Mouse (Mus musculus): ENCODE data around the gene Vrk3. TPM values are rescaled to one million over a fixed set of nuclear protein-coding genes. Genes with fewer than 3 reads are reported as not detected.
"Not testable (repeated sequence)": the region's sequence is repeated elsewhere in the genome, so short reads cannot be mapped to it uniquely, and the experiment has no call there.

The Vrk3 gene
- 54.5 and 54.9 TPM in 2 replicates for polyA plus RNA-seq (2015; fragmentation: Nextera tagmentation; extraction: Ambion mirVana)

DNA sequence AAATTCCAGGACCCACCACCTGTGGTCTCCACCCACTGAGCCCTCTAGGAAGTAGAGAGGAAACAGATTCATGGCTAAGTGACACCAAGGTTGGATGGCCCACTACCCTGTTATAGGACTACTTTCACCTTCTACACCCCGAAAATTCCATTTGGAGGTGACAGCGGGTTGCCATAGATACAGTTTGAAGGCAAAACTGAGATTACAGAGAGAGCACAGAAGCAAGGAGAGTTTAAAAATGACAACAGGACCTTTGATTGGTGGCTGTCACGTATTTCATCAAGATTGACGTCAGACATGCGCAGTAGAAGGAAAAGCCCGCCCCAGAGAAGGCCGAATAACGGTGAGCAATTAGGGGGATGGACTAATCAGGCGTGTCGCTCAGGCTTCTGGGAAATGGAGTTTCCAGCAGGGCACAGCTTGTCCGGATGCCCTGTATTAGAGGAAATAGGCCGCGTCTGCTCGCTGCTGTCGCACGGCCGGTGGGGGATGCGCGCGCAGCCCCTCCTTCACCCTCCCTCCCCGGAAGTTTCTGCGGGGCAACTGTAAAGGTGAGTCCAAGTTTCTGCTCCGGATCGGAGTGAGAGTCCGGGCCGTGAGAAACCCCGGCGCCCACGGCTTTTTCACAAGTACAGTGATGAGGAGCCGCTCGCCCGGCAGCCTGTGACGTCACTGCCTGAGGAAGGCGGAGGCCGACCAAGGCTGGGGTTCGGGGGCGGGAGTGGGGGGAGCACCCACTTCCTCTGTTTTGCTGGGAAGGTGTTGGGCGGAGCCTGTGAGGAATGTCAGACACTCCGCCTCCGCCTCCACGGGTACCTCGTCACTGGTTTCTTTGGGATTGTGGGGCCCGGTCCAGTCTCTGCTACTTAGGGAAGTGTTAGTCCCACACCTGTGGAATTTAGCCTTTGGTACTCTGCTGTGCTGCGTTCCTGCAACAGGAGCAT lies at the start of gene Vrk3:
Gene Vrk3 (plus strand): TSS at position 313 of the 944 bp plus-strand sequence.
- H3K27ac ChIP-seq (ENCODE audit: low read length): peak within 1 kb of the TSS; percentile 95
- under 1% methylated on average over 44 of the region's 44 CpGs for WGBS
- no peaks in the 10 kb centered on the region for H3K27me3 ChIP-seq (ENCODE audit: insufficient read depth, low read length)
- H3K36me3 ChIP-seq (ENCODE audit: insufficient read depth, low read length): peaks cover 13% of the 10 kb centered on the region
- peaks cover 23% of the 10 kb centered on the region for H3K4me1 ChIP-seq (ENCODE audit: insufficient read depth, low read length)
- H3K4me3 ChIP-seq (ENCODE audit: low read length): peak within 1 kb of the TSS; percentile 75
- ATAC-seq (ENCODE audit: low FRiP score, low TSS enrichment): peak; percentile 98
- H3K9me3 ChIP-seq (ENCODE audit: low read length): no peaks in the 10 kb centered on the region
- H3K9ac ChIP-seq (replicated peaks; ENCODE audit: low read length): peak within 1 kb of the TSS; percentile 79
- peak within 1 kb of the TSS; percentile 76 for H3K4me2 ChIP-seq (replicated peaks; ENCODE audit: low read depth, low read length)

DNA sequence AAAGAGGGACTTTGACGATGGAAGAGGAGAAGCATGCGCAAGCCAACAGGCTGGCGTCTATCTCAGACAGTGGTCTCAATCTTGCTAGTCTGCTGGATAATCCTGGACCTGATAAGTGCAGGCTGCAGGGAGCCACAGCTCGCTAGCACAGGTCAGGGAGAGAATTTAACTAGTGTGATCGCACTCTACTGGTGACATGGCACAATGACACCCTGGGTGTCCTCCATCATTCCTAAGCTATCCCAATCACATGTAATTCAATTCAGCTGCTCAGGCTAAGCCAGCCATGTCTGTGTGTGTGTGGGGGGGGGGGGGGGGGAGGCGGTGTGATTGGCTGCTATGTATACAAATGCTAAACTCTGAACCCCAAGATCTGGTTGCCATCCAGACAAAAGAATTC lies 46.3 kb upstream of the Vrk3 start:
- Histone ChIP-seq H3K9me3 (ENCODE audit: low read length) (no peaks in the 10 kb centered on the region), H3K9ac (replicated peaks; ENCODE audit: low read length) (no peak overlapping the region), H3K27ac (ENCODE audit: low read length) (no peak overlapping the region), H3K4me3 (ENCODE audit: low read length) (no peak overlapping the region), H3K27me3 (ENCODE audit: insufficient read depth, low read length) (no peaks in the 10 kb centered on the region), H3K4me1 (ENCODE audit: insufficient read depth, low read length) (peaks cover 7% of the 10 kb centered on the region; the same call in 1 of the 2 replicates), H3K36me3 (ENCODE audit: insufficient read depth, low read length) (no peaks in the 10 kb centered on the region), H3K4me2 (replicated peaks; ENCODE audit: low read depth, low read length) (no peak overlapping the region)
- 11% methylated on average over 6 of the region's 6 CpGs for WGBS
- no peak for ATAC-seq (ENCODE audit: low FRiP score, low TSS enrichment)

DNA sequence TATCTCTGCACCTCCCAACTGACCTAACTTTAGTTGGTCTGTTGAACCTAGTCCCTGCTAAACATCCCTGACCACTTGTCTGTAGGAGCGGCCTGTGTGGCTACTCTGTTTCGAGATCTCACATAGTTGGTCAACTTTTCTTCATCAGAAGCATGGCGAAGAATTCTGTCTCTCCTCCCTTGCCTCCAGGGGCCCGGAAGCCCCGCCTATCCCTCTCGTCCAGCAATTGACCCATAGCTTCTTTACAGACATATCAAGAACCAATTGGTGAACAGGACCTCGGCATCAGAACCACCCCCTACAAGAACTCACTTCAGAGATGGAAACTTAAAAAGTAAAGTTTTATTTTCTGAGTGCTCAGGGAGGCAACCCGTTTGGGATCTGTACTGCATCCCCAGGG lies 45.2 kb upstream of the Vrk3 start:
- no peak overlapping the region for H3K27ac ChIP-seq (ENCODE audit: low read length)
- no peaks in the 10 kb centered on the region for H3K9me3 ChIP-seq (ENCODE audit: low read length)
- no peaks in the 10 kb centered on the region for H3K27me3 ChIP-seq (ENCODE audit: insufficient read depth, low read length)
- 74% methylated on average over 8 of the region's 8 CpGs for WGBS
- no peak overlapping the region for H3K4me3 ChIP-seq (ENCODE audit: low read length)
- no peaks in the 10 kb centered on the region for H3K4me1 ChIP-seq (ENCODE audit: insufficient read depth, low read length)
- H3K4me2 ChIP-seq (replicated peaks; ENCODE audit: low read depth, low read length): no peak overlapping the region
- no peak for ATAC-seq (ENCODE audit: low FRiP score, low TSS enrichment)
- no peak overlapping the region for H3K9ac ChIP-seq (replicated peaks; ENCODE audit: low read length)
- no peaks in the 10 kb centered on the region for H3K36me3 ChIP-seq (ENCODE audit: insufficient read depth, low read length)

DNA sequence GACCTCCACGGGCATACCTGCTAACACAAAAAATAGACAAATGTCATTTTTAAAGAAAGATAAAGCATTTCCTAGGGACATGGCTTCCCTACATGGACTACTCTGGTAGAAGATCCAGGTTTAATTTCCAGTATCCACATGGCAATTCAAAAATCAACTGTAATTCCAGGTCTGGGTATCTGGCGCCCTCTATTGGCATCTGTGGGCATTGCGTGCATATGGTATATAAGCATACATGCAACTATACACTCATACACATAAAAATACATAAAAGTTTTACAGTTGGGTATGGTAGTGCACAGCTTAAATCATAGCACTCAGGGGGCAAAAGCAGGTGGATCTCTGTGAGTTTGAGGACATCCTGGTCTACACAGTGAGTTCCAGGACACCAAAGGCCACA lies 43.9 kb upstream of the Vrk3 start:
- Histone ChIP-seq H3K9ac (replicated peaks; ENCODE audit: low read length) (no peak overlapping the region), H3K36me3 (ENCODE audit: insufficient read depth, low read length) (no peaks in the 10 kb centered on the region), H3K4me1 (ENCODE audit: insufficient read depth, low read length) (no peaks in the 10 kb centered on the region), H3K4me3 (ENCODE audit: low read length) (no peak overlapping the region), H3K4me2 (replicated peaks; ENCODE audit: low read depth, low read length) (no peak overlapping the region), H3K27ac (ENCODE audit: low read length) (no peak overlapping the region), H3K9me3 (ENCODE audit: low read length) (no peaks in the 10 kb centered on the region), H3K27me3 (ENCODE audit: insufficient read depth, low read length) (no peaks in the 10 kb centered on the region)
- 63% methylated on average over 3 of the region's 3 CpGs for WGBS
- no peak for ATAC-seq (ENCODE audit: low FRiP score, low TSS enrichment)

DNA sequence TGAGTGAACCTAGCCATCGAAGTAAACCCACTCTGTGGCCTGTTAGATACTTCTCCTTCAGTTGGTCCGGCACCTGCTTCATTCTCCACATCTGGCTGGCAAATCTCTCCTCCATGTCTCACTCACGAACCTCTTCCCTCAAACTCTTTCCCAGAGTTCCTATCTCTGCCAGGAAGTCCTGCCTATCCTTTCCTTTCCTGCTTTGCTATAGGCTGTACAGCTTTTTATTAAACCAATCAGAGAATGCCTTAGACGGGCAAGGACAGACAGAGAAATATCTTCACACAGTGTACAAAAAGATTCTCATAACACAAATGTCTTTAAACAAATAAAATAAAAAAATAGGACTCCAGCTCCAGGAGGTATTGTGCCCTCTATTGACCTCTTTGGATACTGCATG lies 43.1 kb upstream of the Vrk3 start:
- no peak overlapping the region for H3K27ac ChIP-seq (ENCODE audit: low read length)
- no peaks in the 10 kb centered on the region for H3K36me3 ChIP-seq (ENCODE audit: insufficient read depth, low read length)
- no peak overlapping the region for H3K4me2 ChIP-seq (replicated peaks; ENCODE audit: low read depth, low read length)
- no peaks in the 10 kb centered on the region for H3K4me1 ChIP-seq (ENCODE audit: insufficient read depth, low read length)
- no peak for ATAC-seq (ENCODE audit: low FRiP score, low TSS enrichment)
- H3K27me3 ChIP-seq (ENCODE audit: insufficient read depth, low read length): no peaks in the 10 kb centered on the region
- no peak overlapping the region for H3K9ac ChIP-seq (replicated peaks; ENCODE audit: low read length)
- H3K4me3 ChIP-seq (ENCODE audit: low read length): no peak overlapping the region
- no peaks in the 10 kb centered on the region for H3K9me3 ChIP-seq (ENCODE audit: low read length)
- 88% methylated on average over 4 of the region's 4 CpGs for WGBS

DNA sequence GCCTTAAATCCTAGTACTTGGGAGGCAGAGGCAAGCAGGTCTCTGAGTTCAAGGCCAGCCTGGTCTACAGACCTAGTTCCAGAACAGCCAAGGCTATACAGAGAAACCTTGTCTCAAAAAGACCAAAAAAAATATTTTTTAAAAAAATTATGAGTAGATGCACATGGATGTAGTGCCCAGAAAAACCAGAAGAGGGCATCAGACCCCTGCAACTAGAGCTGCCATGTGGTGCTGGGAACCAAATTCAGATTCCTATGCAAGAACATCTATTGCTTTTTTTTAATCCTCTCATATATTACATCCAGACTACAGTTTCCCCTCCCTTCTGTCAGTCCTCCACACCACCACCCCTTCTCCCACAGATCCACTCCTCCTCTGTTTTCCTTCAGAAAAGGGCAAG lies 41.9 kb upstream of the Vrk3 start:
- Histone ChIP-seq H3K9ac (replicated peaks; ENCODE audit: low read length) (no peak overlapping the region), H3K4me1 (ENCODE audit: insufficient read depth, low read length) (no peaks in the 10 kb centered on the region), H3K9me3 (ENCODE audit: low read length) (no peaks in the 10 kb centered on the region), H3K36me3 (ENCODE audit: insufficient read depth, low read length) (no peaks in the 10 kb centered on the region), H3K4me3 (ENCODE audit: low read length) (no peak overlapping the region), H3K27ac (ENCODE audit: low read length) (no peak overlapping the region), H3K4me2 (replicated peaks; ENCODE audit: low read depth, low read length) (no peak overlapping the region), H3K27me3 (ENCODE audit: insufficient read depth, low read length) (no peaks in the 10 kb centered on the region)
- no peak for ATAC-seq (ENCODE audit: low FRiP score, low TSS enrichment)

DNA sequence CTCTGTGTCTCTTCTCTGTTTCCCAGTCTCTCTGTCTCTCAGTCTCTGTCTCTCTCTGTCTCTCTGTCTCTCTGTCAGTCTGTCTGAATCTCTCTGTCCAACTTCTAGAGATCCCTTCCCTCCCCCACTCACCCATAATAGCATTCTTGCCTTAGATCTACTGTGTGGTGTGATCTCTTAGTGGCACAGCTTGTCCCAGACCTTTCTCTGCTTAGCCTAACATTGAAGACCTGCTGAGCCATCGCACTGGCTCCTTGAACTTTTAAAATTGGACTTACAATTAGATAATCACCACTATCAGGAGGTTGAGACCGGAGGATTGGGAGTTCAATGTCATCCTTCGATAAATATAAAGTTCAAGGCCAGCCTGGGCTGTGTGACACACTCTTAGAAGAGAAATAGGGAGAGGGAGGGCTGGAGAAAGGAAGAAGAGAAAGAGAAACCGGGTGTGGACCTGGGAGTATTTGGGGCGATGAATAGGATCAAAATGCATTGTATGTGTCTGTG lies 41.0 kb upstream of the Vrk3 start:
- Histone ChIP-seq H3K36me3 (ENCODE audit: insufficient read depth, low read length) (no peaks in the 10 kb centered on the region), H3K4me3 (ENCODE audit: low read length) (no peak overlapping the region), H3K4me2 (replicated peaks; ENCODE audit: low read depth, low read length) (no peak overlapping the region), H3K27me3 (ENCODE audit: insufficient read depth, low read length) (no peaks in the 10 kb centered on the region), H3K9me3 (ENCODE audit: low read length) (no peaks in the 10 kb centered on the region), H3K27ac (ENCODE audit: low read length) (no peak overlapping the region), H3K4me1 (ENCODE audit: insufficient read depth, low read length) (no peaks in the 10 kb centered on the region), H3K9ac (replicated peaks; ENCODE audit: low read length) (no peak overlapping the region)
- WGBS: 94% methylated on average over 5 of the region's 5 CpGs
- ATAC-seq (ENCODE audit: low FRiP score, low TSS enrichment): no peak

DNA sequence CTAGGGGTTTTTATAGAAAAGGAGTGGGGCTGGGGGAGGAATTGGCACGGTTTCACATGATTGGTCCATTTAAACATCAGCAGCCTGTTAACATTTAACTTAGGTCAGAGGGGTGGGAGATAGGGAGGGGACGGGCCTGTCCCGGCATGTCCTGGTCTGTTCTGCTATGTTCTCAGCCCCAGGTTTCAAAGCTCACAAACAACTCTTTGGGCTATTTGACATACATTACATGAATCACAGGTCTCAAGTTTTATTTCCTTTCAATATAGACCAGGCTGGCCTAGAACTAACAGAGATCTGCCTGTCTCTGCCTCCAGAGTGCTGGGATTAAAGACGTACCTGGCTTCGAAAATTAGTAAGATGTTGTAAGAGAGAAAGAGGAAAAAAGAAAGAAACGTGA lies 40.1 kb upstream of the Vrk3 start:
- not testable (repeated sequence) for H3K4me3 ChIP-seq (ENCODE audit: low read length); ATAC-seq (ENCODE audit: low FRiP score, low TSS enrichment); H3K4me2 ChIP-seq (replicated peaks; ENCODE audit: low read depth, low read length); H3K9ac ChIP-seq (replicated peaks; ENCODE audit: low read length); H3K36me3 ChIP-seq (ENCODE audit: insufficient read depth, low read length); H3K27me3 ChIP-seq (ENCODE audit: insufficient read depth, low read length); H3K9me3 ChIP-seq (ENCODE audit: low read length); H3K4me1 ChIP-seq (ENCODE audit: insufficient read depth, low read length); H3K27ac ChIP-seq (ENCODE audit: low read length)
- 93% methylated on average over 5 of the region's 6 CpGs for WGBS

DNA sequence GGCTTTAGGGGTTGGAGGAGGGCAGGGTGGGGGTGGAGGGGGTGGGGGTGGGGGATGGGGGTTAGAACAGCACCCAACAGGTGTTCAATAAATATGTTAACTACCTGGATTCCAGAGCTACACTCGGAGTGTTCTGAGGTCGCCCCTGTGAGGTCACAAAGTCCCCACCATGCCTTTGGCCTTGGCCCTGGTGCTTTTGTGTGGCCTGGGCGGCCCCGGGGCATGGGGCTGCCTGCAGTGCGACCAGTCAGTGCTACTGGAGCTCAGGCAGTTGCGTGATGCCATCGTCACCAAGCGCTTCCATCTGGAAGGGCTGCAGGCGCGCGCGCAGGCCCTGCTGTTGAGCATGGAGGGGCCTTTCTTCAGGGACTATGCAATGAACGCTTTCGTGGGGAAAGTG lies 39.6 kb upstream of the Vrk3 start, which contains the start of gene Izumo2:
Gene Izumo2 (plus strand): TSS at position 169 of the 400 bp plus-strand sequence.
- H3K36me3 ChIP-seq (ENCODE audit: insufficient read depth, low read length): no peaks in the 10 kb centered on the region
- H3K4me2 ChIP-seq (replicated peaks; ENCODE audit: low read depth, low read length): no peak within 1 kb of the TSS
- 73% methylated on average over 14 of the region's 14 CpGs for WGBS
- no peaks in the 10 kb centered on the region for H3K4me1 ChIP-seq (ENCODE audit: insufficient read depth, low read length)
- H3K27ac ChIP-seq (ENCODE audit: low read length): no peak within 1 kb of the TSS
- H3K9ac ChIP-seq (replicated peaks; ENCODE audit: low read length): no peak within 1 kb of the TSS
- no peaks in the 10 kb centered on the region for H3K27me3 ChIP-seq (ENCODE audit: insufficient read depth, low read length)
- H3K9me3 ChIP-seq (ENCODE audit: low read length): no peaks in the 10 kb centered on the region
- ATAC-seq (ENCODE audit: low FRiP score, low TSS enrichment): no peak
- no peak within 1 kb of the TSS for H3K4me3 ChIP-seq (ENCODE audit: low read length)

DNA sequence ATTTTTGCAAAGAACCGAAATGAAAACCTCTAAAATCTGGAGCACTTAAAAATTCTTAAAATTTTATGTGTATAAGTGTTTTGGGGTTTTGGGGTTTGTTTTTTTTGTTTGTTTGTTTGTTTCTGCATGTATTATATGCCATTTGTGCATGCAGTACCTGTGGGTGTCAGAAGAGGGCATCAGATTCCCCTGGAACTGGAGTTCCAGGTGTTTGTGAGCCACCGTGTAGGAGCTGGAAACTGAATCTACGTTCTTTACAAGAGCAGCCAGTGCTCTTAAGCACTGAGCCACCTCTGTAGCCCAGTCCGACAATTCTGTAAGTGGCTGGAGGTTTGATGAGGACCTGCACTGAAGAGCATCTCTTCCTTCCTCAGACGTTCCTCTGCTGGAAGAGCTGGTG lies 38.3 kb upstream of the Vrk3 start:
- no peak for ATAC-seq (ENCODE audit: low FRiP score, low TSS enrichment)
- Histone ChIP-seq H3K4me3 (ENCODE audit: low read length) (no peak overlapping the region), H3K4me2 (replicated peaks; ENCODE audit: low read depth, low read length) (no peak overlapping the region), H3K27ac (ENCODE audit: low read length) (no peak overlapping the region), H3K27me3 (ENCODE audit: insufficient read depth, low read length) (no peaks in the 10 kb centered on the region), H3K4me1 (ENCODE audit: insufficient read depth, low read length) (no peaks in the 10 kb centered on the region), H3K9me3 (ENCODE audit: low read length) (no peaks in the 10 kb centered on the region), H3K36me3 (ENCODE audit: insufficient read depth, low read length) (no peaks in the 10 kb centered on the region), H3K9ac (replicated peaks; ENCODE audit: low read length) (no peak overlapping the region)
- 90% methylated on average over 5 of the region's 5 CpGs for WGBS
